Mouse (Mus musculus) kidney, postnatal 10 days (tissue): Measurements from ENCODE around the gene Nfe2.
"Not testable (repeated sequence)": the region's sequence is repeated elsewhere in the genome, so short reads cannot be mapped to it uniquely, and the experiment has no call there.

Experiments
- DNase-seq: peaks from one replicate; pipeline ENCODE4 v3.0.0; 2021; ENCODE audit warnings: mixed read lengths

Nfe2 gene

DNA sequence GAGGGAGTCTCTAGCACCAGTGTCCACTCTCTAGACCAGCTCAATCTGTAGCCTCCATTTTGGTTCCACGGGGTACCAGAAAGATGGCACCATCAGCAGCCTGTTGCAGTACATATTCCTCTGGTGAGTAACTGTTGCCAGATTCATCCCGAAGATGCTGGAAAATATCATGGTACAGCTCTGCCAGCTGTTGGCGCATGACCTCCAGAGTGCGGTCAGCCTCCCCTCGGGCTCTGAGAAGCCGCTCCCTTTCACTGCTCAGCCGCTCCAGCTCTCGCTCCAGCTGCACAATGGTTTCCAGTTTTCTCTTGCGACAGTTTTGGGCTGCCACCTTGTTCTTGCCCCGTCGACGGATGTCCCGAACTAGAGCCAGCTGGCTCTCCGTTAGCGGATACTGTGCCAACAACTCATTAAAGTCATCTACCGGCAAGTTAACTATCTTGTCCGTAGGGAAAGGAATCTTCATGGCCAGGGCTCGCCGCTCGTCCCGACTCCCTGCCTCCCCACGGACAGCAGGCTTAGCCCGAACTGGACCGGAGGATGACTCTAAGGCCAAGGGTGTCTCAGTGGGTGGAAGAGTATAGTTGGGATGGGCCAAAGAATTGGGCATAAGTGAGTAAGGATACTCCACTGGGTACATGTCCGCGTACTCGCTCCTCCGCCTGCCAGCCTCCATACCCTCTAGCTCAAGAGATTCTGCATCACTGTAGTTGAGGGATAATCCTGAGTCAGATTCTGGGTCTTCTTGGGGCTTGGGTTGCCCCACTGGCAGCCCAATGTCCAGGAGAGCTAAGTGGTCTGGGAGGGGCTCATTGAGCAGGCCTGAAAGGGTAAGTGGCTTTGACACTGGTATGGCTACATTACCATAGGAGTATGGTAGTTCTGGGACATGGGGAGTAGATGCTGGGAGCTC is 9.5 kb downstream of the Nfe2 start:
- peak; percentile 25 for DNase-seq

DNA sequence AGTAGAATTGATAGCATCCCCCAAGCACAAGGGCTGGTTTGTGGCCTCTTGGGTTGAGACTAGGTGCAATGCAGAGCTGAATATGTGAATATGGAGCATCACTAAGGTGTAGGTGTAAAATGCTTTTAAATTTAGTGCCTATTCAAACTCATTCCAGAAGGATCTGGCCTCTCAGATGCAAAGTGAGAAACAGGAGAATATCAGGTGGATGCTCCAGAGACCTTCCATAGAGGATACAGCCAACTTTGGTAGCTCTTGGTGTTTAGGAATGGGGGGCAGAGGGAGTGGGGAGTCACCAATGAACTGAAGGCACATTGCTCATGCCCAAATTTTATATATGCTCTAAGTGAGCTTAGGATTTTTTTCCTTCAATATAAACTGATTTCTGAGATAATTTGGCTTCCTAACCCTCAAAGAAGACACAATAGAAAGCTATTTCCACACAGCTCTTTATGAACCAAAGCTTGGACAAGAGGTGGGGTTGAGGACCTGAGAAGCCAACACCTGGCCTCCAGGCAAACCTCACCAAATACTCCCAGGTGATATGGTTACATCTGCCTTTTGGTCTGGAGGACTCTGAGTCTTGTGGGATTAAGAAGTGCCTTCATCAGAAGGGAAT is 10.3 kb downstream of the Nfe2 start:
- DNase-seq, result no peak

DNA sequence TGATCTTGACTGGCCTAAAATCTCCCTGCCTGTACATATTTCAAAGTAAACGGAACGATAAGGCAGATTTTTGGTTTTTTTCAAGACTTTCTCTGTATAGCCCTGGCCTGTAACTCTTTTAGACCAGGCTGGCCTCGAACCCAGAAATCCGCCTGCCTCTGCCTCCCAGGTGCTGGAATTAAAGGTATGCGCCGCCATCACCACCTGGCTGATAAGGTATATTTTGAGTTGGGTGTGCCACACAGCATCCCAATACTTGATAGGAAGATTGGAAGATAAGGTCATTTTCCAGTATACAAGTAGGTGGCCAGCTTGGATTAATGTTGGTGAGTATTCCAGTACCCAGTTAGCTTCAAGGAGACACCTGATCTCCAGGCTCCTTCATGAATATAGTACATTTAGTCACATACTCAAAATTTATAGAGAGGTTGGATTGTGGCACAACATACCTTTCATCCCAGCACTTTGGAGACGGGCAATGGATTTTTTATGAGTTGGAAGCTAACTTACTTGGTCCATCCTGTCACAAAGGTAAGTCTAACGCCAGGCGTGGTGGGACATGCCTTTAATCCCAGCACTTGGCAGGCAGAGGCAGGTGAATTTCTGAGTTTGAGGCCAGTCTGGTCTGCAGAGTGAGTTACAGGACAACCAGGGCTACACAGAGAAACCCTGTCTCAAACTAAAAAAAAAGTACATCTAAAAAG is 11.0 kb downstream of the Nfe2 start:
- DNase-seq, result no peak

DNA sequence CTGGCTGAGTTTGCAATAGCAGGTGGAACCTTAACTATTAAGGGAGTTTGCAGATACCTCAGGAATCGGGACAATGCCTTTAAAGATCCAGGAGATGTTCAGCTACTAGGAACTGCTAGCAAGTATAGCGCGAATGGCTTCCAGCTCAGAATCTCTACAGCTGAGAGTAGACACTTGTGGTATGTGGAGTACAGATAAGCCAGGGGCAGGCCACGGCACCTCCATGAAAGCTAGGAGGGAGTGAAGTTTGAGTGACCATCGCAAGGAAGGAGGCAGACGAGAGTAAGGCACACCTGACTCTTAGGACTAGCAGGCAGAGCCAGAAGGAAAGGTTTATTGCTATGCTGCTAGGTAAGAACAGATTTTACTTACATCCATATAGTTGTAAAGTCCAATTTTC is 12.6 kb downstream of the Nfe2 start:
- no peak for DNase-seq

DNA sequence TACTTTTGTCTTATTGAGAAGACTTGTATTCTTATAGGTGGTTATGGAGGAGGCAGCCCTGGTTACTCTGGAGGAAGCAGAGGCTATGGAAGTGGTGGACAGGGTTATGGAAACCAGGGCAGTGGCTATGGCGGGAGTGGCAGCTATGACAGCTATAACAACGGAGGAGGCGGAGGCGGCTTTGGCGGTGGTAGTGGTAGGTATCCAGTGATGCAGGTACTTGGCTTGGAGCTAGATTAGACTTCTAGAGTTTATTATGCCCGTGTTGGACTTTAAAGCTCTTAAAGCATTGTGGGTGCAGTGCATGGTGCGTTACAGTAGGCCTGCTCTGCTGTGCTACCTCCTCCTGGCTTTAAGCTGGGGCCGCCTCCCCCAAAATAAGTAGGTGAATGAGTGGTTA is 15.3 kb downstream of the Nfe2 start:
- no peak for DNase-seq

DNA sequence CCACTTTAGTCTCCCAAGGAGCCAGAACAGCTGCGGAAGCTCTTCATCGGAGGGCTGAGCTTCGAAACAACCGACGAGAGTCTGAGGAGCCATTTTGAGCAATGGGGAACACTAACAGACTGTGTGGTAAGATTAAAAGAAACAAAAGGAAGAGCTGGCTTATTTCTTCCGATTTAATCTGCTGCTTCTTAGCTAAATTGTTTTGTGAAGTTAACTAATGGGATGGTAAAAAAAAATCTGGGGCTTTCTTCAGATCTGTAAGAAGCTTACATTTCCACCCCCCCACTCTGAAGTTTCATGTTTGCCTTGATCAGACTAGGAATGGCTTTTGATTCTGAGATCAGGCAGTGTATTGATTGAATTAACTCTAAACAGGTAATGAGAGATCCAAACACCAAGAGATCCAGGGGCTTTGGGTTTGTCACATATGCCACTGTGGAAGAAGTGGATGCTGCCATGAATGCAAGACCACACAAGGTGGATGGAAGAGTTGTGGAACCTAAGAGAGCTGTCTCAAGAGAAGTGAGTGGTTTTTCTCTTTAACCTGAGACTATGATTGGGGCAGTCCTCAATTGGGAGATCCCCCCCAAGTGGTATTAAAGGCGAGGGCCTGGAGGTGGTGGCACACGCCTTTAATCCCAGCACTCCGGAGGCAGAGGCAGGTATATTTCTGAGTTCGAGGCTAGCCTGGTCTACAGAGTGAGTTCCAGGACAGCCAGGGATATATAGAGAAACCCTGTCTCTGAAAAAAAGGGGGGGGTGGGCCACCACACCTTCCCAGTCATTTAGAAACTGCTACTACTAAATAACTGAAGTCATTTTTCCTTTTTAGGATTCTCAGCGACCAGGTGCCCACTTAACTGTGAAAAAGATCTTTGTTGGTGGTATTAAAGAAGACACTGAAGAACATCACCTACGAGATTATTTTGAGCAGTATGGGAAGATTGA is 16.9 kb downstream of the Nfe2 start:
- not testable (repeated sequence) for DNase-seq

DNA sequence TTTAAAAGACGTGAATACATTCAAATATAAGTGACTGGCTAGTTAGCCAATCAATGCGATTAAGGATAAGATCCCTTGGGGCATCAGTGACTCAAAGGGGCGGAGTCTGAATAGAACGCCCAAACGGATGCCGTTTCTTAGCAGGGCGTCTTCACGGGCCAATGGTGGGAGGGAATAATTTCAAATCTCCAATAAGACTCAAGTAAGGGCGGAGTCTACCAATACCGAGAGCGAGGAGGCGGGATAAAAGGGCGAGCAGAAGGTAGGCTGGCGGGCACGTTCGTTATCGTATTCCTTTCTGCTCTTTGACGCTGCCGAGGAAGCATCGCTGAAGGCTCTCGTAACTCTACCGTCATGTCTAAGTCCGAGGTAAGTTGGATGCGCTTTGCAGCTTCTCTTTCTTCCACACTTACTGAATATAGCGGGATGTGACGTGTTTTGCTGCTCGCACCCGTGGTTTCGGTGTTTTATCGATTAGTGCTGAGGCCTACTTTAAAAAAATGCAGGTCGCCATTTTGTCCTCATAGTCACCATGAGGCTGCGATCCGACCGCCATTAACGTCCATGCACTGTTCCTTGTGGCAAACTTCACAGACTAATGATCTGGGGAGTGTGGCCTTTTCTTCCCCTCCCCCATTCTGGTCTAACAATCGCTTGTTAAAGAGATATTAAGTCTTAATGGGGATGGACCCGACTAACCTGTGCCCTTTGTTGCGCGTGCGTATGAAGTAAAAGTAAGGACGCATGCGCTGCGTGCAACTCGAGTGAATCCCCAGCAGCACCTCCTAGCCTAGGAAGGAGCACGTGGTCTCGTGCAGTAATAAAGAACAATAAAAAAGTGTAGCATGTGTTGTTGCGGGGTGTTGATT is 17.8 kb downstream of the Nfe2 start, which contains the start of gene Hnrnpa1:
Gene Hnrnpa1 (plus strand): TSS at position 273 of the 869 bp plus-strand sequence.
- peak; percentile 95 for DNase-seq

DNA sequence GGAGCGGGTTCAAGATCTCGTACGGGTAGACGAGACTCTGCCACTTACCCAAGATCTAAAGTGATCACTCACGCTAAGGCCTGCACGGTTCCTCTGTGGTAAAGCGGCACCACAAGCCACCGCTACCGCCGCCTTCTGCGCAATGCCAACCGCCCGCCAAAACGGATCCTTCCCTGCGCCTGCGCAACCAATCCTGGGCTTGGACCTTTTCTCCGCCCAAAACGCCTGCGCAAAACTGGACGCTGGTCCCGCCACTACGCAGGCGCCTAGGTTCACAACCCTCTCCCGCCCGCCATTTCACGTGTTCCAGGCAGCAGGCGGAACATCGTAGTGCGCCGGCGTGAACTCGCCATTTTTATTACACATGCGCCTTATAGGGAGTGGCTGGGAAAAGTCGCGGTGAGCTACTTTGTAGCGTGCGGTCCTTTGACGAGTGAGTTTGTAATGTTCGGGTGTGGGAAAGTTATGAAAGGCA is 18.5 kb downstream of the Nfe2 start, which contains the start of gene Cbx5:
Gene Cbx5 (minus strand): TSS at position 132 of the 475 bp plus-strand sequence.
- DNase-seq, result peak; percentile 99

DNA sequence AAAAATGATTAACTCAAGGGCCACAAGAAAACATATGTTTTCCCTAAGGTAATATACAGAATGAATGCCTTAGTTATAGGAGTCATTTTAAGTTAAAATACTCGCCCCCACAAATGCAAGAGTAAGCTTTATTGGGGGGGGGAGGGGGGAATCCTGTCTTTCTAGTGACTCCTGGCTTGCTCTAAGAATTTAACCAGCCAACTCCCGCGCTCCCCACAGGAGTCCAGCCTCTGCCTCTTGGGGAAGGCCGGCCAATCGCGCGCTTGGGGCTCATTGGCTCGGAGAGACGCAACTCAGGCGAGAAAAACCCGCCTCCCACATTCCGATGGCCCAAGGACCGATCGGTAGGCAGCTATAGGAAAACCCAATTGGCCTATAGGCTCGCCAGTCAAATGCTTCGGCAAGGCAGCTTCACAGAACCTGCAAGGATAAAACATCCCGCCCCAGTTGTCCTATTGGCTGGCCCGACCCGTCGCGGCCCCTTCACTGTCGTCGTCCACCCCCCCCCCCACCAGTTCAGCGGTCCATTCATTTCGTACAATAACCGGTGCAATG is 19.0 kb downstream of the Nfe2 start:
- DNase-seq, result peak; percentile 97

DNA sequence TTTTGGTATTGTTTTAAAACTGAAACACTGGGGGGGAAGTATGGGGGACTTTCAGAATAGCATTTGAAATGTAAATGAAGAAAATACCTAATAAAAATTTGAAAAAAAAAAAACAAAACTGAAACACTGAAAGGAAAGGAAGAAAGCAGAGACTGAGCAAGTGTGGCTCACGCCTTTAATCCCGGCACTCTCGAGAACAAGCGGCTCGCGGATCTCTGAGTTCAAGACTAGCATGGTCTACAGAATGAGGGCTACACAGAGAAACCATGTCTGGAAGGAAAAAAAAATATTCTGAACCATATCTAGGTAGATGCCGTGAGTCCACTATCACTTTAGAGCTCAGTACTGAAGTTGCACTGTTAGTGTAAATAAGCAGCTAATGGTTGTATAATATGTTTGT is 20.9 kb downstream of the Nfe2 start:
- DNase-seq, result no peak

DNA sequence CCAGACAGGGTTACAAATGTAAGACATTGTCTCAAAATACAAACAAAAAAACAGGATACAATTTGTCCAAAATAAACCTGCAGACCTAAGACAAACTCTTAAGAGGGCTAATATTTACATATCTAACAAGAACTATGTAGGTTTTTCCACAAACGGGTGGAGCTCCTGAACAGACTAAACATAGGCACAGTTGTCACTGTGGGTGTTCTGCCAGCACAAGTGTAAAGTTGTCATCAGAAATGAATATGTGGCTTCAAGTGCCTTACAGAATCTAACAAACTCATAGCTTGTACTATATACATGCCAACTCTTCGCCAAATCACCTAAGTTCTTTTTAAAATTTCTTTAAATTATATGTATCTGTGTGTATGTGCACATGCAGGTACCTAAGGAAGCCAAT is 25.1 kb downstream of the Nfe2 start:
- no peak for DNase-seq

DNA sequence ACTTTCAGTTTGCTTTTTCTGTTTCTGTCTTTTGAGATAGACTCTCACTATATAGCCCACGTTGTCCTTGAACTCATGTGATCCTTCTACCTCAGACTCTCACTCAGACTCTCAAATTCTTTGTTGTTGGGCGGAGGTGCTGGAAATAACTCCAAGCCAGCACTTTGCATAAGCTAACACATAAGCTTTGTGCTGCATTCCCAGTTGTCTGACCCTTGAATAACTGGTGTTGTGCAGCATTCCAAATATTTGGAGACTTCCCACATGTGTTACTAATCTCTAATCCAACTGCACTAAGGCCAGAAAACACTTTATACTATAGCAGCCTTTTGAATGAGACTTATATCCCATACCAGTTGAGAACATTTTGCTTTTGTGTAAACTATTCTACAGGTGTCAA is 29.3 kb downstream of the Nfe2 start:
- no peak for DNase-seq

DNA sequence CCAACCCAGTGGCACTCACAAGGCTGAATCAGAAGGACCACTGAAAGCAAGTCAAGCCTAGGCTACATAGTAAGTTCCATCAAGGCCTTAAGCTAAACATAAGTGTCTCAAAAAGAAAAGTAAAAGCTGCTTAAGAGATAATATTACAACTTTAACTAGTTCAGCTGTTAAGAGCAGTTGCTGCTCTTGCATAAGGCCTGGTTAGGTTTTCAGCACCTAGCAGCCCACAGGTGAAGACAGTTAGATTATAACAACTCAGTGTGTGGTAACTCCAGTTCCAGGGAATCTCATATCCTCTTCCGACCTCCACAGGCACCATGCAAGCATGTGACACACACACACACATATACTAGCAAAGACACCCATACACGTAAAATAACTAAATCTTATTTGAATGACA is 30.6 kb downstream of the Nfe2 start:
- DNase-seq, result no peak

DNA sequence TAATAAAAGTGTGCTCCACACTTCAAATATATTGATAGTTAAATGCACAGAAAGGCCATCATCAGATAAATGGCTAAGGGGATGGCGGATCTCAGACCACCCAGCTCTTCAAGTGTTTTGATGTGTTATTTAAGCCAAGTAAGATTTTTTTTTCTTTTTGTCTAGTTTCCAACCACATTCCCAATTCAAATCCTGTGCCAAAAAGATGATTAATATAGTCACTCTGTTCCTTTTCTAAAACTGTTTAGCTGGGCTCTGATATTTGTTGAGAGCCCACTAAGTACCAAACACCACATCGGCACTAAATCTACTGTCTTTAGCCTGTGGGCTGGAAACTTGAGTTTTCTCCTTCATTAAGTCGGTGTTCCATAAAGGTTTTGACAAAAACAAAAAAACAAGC is 31.2 kb downstream of the Nfe2 start:
- no peak for DNase-seq

DNA sequence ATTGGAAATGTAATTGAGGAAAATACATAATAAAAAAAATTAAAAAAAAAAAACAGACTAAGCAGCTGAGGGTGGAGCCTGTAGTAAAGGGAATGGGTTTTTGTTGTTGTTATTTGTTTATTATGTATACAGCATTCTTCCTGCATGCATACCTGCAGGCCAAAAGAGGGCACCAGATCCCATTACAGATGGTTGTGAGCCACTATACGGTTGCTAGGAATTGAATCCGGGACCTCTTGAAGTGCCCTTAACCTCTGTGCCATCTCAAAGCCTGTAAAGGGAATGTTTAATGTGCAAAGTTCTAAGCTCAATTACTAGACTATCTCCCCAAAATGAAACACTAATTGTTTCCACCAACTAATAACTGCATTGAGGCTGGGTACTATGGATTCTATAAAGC is 34.0 kb downstream of the Nfe2 start:
- DNase-seq, result no peak

DNA sequence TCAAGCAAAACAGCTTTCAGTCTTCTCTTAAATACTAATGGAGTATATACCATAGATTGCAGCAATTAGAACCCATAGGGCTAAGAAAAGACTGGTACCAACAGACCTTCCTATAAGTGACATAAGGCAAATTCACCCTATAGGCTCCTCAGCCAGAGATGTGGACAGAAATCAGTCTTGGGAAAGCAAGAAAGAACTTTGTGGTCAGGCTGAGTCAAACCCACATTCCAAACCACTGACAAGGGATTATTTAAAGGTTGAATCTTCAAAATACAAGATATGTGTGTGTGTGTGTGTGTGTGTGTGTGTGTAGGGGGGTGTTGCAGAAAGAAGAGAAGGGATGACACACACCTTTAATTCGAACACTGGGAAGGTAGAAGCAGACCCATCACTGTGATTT is 36.8 kb downstream of the Nfe2 start:
- DNase-seq, result no peak

DNA sequence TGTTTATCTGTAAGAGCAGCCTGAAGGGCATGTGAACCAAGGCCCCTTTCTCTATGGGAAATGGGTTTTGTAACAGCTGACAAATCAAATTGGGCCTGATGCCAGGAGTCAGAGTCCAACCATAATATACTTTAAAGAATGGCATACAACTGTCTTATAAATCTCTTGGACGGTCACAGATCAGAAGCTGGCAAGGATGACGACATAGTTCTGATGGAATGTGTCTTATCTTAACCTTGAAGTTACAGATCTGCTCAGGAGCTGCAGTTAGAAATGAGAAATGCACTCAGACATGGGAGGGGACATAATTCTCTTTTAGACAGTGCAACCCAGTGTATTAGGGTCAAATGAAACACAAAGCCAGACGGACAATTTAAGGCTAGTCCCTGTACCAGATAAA is 37.4 kb downstream of the Nfe2 start:
- DNase-seq, result peak; percentile 47

DNA sequence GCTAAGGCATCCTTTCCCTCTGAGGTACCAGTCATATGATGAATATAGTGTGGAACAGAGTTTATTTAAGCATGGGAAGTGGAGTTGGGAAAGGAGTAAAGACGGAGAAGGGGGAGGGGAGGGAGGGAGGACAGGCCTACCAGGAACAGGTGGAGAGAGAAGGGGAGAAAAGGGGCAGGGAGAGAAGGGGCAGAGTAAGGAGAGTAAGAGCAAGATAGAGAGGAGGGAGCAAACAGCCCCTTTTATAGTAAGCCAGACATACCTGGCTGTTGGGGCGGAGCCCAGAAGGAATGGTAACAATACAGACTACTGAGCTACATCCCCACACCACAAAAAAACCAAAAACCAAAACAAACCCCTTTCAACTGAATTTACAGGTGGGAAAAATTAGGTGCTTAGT is 42.2 kb downstream of the Nfe2 start:
- no peak for DNase-seq

DNA sequence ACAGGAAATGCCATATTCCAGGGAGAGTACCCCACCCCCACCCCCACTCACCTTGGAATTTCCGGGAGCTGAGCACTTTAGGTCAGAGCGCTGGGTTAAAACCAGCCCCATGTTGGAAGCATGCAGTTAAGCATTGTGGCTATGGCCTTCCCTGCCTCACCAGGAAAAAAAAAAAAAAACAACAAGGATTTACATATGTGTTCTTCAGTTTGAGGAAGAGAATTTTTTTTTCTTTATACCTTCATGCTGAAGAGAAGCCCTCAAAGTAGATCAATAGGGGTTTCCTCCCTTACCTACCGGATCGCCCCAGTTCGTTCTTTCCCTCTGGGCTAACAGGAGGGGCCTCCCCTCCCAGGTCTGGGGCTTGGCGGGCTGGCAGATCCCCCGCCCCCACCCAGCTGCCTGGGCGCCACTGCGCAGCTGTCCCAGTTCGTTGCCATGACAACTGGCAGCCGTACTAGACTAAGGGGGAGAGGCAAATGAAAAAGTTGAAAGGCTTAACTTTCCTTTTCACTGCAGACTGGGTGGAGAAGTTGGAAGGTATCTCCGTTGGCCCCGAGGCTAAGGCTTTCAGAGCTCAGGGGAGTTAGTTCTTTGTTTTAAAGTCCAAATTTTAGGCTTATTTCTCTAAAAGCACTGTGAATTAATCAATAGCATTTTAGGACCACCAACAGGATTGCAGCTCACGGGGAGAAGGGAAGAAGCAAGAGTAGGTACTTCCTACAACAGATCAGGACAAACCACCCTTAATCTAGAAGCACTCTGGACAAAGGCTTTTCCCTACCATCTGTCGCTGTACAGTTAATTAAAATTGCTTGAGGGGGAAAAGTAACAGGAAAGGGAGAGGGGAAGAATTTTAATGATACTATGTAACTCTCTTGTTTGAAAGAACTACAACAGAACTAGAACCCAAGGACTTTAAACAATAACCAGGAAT is 43.0 kb downstream of the Nfe2 start:
- DNase-seq, result peak; percentile 95

DNA sequence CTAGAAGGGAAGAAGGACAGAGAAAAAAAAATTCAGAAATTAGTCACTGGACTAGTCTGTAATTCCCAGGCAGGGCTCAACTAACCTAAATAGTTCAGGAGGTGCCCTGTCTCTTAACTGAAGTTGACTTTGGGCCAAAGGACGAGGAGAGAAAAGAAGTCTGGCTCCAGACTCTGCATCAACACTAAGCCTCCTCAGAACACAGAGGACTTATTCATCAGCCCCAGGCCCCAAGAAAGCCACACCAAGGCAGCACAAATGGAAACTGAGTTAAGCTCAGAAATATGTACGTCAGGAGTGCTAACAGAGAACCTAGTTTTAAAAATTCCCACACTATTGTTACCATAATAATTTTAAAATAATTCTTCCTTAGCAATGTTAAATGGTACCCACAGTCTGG is 44.1 kb downstream of the Nfe2 start:
- no peak for DNase-seq
